Mouse (Mus musculus): ENCODE results near the gene Sec1.

Sec1 gene

DNA sequence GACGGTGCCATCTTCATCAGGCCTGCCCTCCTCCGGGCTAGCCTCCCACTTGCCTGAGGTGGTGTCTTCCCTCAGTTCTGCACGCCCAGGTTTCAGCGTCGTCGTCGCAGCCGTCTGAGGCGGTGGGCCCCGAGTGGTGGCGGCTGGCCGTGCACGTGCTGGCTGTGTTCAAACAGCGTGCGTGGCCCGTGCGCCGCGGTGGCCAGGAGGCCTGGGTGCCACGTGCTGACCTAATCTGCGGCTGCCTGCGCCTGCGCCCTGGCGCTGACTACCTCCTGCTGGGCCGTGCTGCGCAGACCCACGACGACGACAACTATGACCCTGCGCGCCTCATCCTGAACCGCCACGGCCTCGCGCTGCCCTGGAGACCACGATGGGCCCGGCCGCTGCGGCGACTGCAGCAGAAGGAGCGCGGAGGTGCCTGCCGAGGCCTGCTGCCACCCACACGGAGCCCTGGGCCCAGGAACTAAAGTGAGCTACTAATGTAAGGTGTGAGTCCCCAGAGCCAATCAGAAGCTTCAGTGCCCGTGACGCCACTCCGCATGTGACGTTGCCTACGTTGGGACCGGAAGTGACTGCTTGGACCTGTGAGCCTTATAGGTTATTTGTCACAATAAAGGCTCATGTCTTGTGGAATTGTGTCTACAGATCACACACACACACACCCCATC lies at the start of gene Sec1:
TSS of gene Sec1 (minus strand) at position 482 of the 671 bp plus-strand sequence.
- no peak for DNase-seq (ENCODE audit: low spot score)

DNA sequence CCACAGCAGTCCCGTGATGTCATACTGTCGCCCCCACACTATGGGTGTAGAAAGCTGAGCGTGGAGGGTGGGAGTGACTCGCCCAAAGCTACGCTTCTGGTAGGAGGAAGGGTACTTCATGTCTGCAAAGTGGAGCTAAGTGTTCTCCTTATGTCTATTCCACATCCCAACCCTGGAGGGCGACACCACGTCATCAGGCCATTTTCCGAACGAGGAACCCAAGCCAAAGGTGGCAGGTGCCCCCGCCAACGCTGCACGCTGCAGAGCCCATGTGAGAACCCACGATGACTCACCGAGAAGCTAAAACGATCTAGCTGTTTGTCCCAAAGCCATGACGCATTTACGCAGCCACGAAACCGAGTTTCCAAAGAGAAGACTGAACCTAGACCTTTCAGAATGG lies 48.1 kb upstream of the Sec1 start:
- no peak for DNase-seq (ENCODE audit: low spot score)

DNA sequence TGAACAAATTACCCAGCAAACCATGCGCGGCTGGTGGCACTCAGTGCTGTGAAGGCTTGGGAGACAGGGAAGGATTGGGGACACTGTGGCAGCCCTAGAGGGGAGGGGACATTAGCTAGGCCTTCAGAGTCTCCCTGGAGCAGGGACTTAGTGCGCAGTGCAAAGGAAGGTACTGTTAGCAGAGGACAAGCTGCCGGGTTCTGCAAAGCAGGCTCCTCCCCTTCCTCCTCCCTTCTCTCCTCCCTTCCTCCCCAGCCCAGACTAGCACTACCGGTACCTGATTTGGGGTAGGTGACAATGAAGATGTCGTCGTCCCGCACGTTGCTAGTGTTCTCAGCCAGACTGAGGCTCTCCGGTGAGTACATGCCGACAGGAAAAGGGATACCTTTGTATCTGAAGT lies 47.6 kb upstream of the Sec1 start:
- no peak for DNase-seq (ENCODE audit: low spot score)

DNA sequence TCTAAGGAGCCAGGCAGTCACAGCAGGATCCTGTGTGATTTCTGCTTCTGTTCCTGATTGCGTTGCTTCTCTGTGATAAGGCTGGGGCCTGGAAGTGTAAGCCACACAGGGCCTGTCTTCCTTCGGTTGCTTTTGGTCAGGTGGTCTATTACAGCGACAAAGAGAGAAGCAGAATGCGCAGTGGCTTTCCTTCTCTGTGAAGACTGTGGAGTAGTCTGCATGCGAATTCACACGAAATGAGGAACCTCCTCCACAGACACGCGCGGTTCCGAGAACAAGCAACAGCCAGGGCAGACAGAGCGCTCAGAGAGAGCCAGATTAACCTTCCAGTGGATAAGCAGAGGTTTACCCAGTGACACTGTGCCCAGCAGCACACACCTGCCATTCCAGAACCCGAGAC lies 47.1 kb upstream of the Sec1 start:
- no peak for DNase-seq (ENCODE audit: low spot score)

- DNase-seq (ENCODE audit: low spot score): no peak
Observed at GRCm38 (mm10) chr7:45739820-45740219, 45.6 kb upstream of the Sec1 start.

DNA sequence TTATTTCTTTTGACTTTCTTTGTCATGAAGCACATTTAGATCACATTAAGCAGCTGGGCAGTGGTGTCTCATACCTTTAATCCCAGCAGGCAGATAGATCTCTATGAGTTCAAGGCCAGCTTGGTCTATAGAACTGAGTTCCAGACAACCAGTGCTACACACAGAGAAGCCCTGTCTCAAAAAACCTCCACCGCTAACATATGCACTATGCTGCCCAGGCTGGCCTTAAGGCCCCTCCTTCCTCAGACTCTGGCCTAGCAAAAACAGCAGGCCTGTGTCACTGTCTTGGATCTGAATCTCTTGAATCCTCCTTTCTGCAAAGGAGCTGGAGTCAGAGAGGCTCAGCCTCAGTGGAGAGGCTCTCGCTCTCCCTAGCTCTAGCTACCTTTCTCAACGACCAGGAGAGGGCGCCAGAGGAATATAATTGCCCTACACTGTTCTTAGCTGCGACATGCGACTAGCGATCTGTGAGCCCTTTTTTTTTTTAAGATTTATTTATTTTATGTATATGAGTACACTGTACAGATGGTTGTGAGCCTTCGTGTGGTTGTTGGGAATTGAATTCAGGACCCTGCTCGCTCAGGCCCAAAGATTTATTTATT lies 45.1 kb upstream of the Sec1 start:
- peak; percentile 56 for DNase-seq (ENCODE audit: low spot score)

DNA sequence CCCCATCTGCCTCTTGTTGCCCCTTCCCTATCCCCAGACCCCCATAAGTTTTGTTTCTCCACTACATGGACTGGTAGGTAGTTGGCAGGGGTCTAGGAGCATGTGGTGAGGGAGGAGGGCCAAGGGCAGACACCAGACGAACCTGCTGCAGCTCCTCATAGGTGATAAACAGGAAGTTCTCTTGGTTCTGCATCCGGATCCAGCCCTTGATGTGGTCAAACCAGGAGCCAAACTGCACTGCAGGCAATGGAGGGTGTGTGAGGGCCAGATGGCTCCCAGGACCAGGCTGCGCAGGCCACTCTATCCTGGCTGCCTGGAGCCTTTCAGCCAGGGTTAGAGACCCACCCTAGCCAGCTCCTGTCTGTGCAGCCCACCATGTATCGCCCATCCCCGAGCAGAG lies 39.3 kb upstream of the Sec1 start:
- DNase-seq (ENCODE audit: low spot score): no peak

DNA sequence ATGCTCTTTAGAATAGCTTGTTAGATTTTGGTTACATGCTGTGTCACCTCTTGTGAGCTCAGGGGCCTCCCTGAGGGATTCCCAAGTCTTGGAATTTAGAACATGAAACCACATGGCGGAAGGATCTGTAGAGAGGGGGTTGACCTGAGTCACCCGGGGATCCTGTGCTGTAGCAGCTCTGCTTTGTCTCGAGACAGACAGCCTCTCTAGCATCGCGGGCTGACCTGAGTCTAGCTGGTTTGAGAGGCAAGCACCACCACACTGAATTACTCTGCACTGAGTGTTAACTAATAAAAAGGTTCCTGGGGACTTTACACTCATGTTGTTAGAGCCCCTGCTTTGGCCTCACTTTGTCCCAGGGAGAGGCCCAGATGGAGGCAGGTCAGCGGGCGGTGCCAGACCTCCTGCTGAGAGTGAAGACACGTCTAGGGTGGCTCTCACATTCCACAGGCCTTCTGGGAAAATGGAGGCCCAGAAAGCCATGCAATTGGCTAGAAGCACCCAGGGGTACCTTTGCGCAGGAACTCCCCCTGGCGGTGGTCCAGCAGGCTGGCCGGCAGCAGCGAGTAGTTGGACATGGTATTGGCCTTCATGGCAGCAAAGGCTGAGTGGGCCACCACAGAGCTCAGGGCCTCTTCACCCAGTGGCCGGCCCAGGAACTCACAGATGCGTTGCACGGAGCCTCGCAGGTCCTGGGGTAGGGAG lies 36.7 kb upstream of the Sec1 start:
- no peak for DNase-seq (ENCODE audit: low spot score)

GRCm38 (mm10) chr7:45727625-45728024 lies 33.4 kb upstream of the Sec1 start:
- no peak for DNase-seq (ENCODE audit: low spot score)

DNA sequence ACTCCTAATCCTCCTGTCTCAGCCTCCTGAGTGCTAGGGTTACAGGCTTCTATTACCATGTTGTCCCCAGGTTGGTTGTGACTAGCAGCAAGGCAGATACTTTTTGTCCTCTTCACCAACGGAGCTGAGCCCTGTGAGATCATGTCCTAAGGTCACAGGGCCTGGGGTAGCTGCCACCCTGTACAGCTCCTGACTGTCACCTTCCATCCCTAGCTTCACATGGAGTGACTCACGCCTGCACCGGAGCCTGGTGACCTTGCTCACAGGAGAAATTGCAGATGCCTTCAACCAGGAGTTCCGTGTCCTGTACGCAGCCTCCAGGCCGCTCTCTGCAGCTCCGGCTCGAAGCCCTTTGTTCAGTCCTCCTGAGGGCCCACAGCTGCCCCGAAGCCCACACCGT lies 32.2 kb upstream of the Sec1 start:
- DNase-seq (ENCODE audit: low spot score): no peak

DNA sequence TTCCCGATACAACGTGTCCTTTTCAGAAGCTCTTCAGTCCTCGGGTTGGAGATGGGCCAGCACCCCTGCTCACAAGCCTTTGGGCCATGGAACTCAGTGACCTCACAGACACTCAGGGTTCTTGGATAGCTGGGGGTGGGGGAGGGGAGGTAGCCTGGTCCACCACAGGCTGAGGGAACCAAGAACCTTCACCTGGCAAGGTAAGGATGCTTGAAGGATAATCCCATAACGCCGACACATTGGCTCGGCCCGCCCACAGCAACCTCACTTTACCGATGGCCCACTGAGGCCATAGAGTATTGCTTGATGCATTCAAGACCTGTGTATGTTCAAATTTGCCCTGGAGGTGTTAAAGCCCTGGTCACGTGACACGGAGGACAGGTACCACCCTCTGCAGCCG lies 31.5 kb upstream of the Sec1 start, which contains the start of gene Spaca4:
TSS of gene Spaca4 (minus strand) at position 101 of the 400 bp plus-strand sequence.
- DNase-seq (ENCODE audit: low spot score): no peak

- no peak for DNase-seq (ENCODE audit: low spot score)
Observed at GRCm38 (mm10) chr7:45725151-45725550, 30.9 kb upstream of the Sec1 start.

DNA sequence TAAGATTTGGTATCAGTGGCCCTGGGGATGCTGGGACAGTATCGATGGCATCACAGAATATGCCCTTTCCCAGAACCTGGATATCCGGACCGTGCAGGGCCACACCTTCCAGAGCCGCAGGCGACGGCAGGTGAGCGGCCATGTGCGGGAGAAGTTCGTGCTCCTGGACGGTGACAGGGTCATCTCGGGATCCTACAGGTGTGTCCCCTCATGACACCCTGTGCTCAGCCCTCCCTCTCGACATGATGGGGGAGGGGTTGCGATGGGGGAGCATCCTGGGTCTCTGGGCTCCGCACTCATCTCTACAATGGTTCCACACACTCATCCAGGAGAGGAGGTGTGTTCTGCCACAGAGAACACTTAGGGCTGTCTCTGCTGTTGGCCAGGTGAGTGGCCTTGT lies 29.6 kb upstream of the Sec1 start:
- DNase-seq (ENCODE audit: low spot score): no peak

DNA sequence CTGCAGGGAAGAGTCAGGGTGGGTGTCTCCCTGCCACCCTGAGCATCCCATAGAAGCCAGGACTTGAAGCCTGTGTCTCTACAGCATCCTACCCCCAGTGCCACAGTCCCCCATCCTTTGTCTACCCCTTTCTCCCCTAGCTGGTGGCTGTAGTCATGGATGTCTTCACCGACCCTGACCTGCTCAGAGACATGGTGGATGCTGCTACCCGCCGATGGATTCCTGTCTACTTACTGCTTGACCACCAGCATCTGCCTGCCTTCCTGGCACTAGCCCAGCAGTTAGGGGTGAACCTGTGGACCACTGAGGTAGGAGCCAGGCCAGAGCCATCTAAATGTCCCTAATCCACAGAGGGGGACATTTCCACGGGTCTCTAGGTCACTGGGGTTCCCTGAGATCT lies 29.1 kb upstream of the Sec1 start:
- DNase-seq (ENCODE audit: low spot score): no peak

DNA sequence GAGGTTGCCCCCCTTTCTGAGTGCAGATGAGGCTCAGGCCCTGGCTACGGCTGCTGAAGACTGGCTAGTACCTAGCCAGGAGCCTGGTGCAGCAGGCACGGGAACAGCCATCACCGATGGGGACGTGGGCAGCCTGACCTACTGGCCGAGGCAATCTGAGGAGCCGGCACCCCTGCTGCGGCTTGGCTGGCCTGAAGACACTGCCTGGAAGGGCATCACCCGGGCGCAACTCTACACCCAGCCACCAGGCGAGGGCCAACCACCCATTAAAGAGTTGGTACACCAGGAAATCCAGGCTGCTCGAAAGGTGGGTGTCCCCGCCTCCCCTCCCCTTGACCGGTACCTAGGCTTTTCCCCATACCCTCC lies 28.1 kb upstream of the Sec1 start:
- DNase-seq (ENCODE audit: low spot score): no peak

- DNase-seq (ENCODE audit: low spot score): no peak
Observed at GRCm38 (mm10) chr7:45721642-45722347, 27.6 kb upstream of the Sec1 start.

- DNase-seq (ENCODE audit: low spot score): no peak
Observed at GRCm38 (mm10) chr7:45721234-45721571, 27.0 kb upstream of the Sec1 start.

GRCm38 (mm10) chr7:45720413-45721233 lies 26.4 kb upstream of the Sec1 start, which contains the start of gene Fam83e:
Fam83e (plus strand) TSS chr7:45721212.
- no peak for DNase-seq (ENCODE audit: low spot score)

GRCm38 (mm10) chr7:45719738-45720412 lies 25.7 kb upstream of the Sec1 start:
- no peak for DNase-seq (ENCODE audit: low spot score)

DNA sequence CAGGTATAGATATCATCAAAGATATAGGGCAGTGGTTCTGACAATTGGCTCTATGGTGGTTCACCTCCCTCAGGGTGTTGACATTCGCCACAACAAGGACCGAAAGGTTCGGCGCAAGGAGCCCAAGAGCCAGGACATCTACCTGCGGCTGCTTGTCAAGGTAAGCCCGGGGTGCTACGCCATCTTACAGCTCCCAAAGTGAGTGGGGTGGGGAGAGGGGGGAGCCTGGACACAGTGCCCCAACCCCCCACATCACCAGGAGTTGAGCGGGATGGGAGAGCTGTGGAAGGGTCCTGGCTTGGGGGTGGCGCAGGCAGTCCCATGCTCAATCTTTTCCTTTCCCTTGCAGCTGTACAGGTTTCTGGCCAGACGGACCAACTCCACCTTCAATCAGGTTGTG lies 25.0 kb upstream of the Sec1 start:
- DNase-seq (ENCODE audit: low spot score): no peak

GRCm38 (mm10) chr7:45718331-45718730 lies 24.1 kb upstream of the Sec1 start:
- no peak for DNase-seq (ENCODE audit: low spot score)
